Mouse (Mus musculus) E14TG2a.4 (cell line): ENCODE results near the gene Amotl2.

Experiments
- CTCF ChIP-seq: conservative IDR thresholded peaks from 2 replicates; pipeline ENCODE4 v1.5.1; 2014; ENCODE audit warnings: low read length
- POU5F1 ChIP-seq: IDR thresholded peaks from 2 replicates; pipeline ENCODE4 v1.6.1; 2014; ENCODE audit warnings: low read length, borderline replicate concordance

- TF ChIP-seq CTCF = no peak
- TF ChIP-seq POU5F1 = no peak
These were observed 6.3 kb downstream of the Amotl2 start for GRCm38 (mm10) chr9:102722750-102723149.
